Mouse (Mus musculus) brown adipose tissue, adult 24 weeks (tissue): ENCODE results near the gene Bdnf. TPM values are rescaled to one million over a fixed set of nuclear protein-coding genes. Genes with fewer than 3 reads are reported as not detected.

ENCODE experiments used
- H3K27ac ChIP-seq: fragments of 200-500 bp; replicated peaks from 2 replicates; pipeline ENCODE4 v1.5.1; 2012; ENCODE audit warnings: low read depth, mild to moderate bottlenecking, low read length
- H3K4me1 ChIP-seq: fragments of 200-500 bp; 2 replicates; pipeline ENCODE4 v1.6.1; 2012; ENCODE audit warnings: low read length, mixed read lengths; ENCODE audit not compliant: control insufficient read depth, insufficient read depth, insufficient read length
- H3K4me3 ChIP-seq: fragments of 200-500 bp; 2 replicates; pipeline ENCODE4 v1.5.1; 2012; ENCODE audit warnings: low read depth, mild to moderate bottlenecking, low read length, moderate library complexity; ENCODE audit not compliant: insufficient read depth
- polyA plus RNA-seq: library from polyadenylated mRNA; stranded (reverse); fragments of >200 nt; gene quantifications from 2 replicates; pipeline ENCODE4 v1.2.4, GENCODE M21; 2012; ENCODE audit not compliant: missing spikeins, insufficient read depth, insufficient read length

Gene Bdnf
- not detected in 2 replicates for polyA plus RNA-seq

- Histone ChIP-seq H3K4me1 (no peaks in the 10 kb centered on the region), H3K27ac (no peak within 1 kb of the TSS), H3K4me3 (no peak within 1 kb of the TSS)
Measured at GRCm38 (mm10) chr2:109674532-109674931, at the start of gene Bdnf. Gene Bdnf (plus strand): TSS chr2:109674700.

- Histone ChIP-seq H3K4me1 (no peaks in the 10 kb centered on the region), H3K4me3 (no peak overlapping the region), H3K27ac (no peak overlapping the region)
Measured at GRCm38 (mm10) chr2:109626864-109627263, 47.6 kb upstream of the Bdnf start.

- Histone ChIP-seq H3K4me3 (no peak overlapping the region), H3K4me1 (no peaks in the 10 kb centered on the region), H3K27ac (no peak overlapping the region)
Measured at GRCm38 (mm10) chr2:109673509-109674455, 718 bp upstream of the Bdnf start.

- Histone ChIP-seq H3K4me1 (no peaks in the 10 kb centered on the region), H3K4me3 (no peak overlapping the region), H3K27ac (no peak overlapping the region)
Measured at GRCm38 (mm10) chr2:109675051-109675450, 551 bp downstream of the Bdnf start.

- Histone ChIP-seq H3K4me3 (no peak overlapping the region), H3K4me1 (no peaks in the 10 kb centered on the region), H3K27ac (no peak overlapping the region)
Measured at GRCm38 (mm10) chr2:109675973-109676617, 1.6 kb downstream of the Bdnf start.

- H3K4me3 ChIP-seq, result no peak overlapping the region
- no peak overlapping the region for H3K27ac ChIP-seq
- H3K4me1 ChIP-seq, result no peaks in the 10 kb centered on the region
Measured at GRCm38 (mm10) chr2:109676618-109676974, 2.1 kb downstream of the Bdnf start.

GRCm38 (mm10) chr2:109677221-109678089, 3.0 kb downstream of the Bdnf start:
- Histone ChIP-seq H3K4me3 (peak overlapping the region; percentile 45), H3K27ac (no peak overlapping the region), H3K4me1 (no peaks in the 10 kb centered on the region)

- H3K27ac ChIP-seq, result no peak overlapping the region
- H3K4me3 ChIP-seq, result peak overlapping the region; percentile 45
- H3K4me1 ChIP-seq, result no peaks in the 10 kb centered on the region
Measured at GRCm38 (mm10) chr2:109678090-109678409, 3.5 kb downstream of the Bdnf start.

- Histone ChIP-seq H3K27ac (no peak overlapping the region), H3K4me1 (no peaks in the 10 kb centered on the region), H3K4me3 (no peak overlapping the region)
Measured at GRCm38 (mm10) chr2:109678454-109678853, 4.0 kb downstream of the Bdnf start.

GRCm38 (mm10) chr2:109679446-109679845, 4.9 kb downstream of the Bdnf start:
- Histone ChIP-seq H3K27ac (no peak overlapping the region), H3K4me1 (no peaks in the 10 kb centered on the region), H3K4me3 (no peak overlapping the region)

GRCm38 (mm10) chr2:109681071-109681470, 6.6 kb downstream of the Bdnf start:
- no peak overlapping the region for H3K27ac ChIP-seq
- no peaks in the 10 kb centered on the region for H3K4me1 ChIP-seq
- H3K4me3 ChIP-seq, result no peak overlapping the region

GRCm38 (mm10) chr2:109688661-109689060, 14.2 kb downstream of the Bdnf start:
- H3K4me3 ChIP-seq, result no peak overlapping the region
- H3K27ac ChIP-seq, result no peak overlapping the region
- H3K4me1 ChIP-seq, result no peaks in the 10 kb centered on the region; the same call in 1 of the 2 replicates

- Histone ChIP-seq H3K4me1 (no peaks in the 10 kb centered on the region; the same call in 1 of the 2 replicates), H3K4me3 (peak overlapping the region; percentile 36; the same call in 1 of the 2 replicates), H3K27ac (no peak overlapping the region)
Measured at GRCm38 (mm10) chr2:109692266-109693177, 18.0 kb downstream of the Bdnf start.
